Mouse (Mus musculus) megakaryocyte progenitor cell, adult 5-6 weeks (primary cell): Measurements from ENCODE around the gene Ankrd13c. TPM values are rescaled to one million over a fixed set of nuclear protein-coding genes. Genes with fewer than 3 reads are reported as not detected.
A peak's percentile ranks its signal among the peaks of the same experiment; 100 is the strongest.
"Not testable (repeated sequence)": the region's sequence is repeated elsewhere in the genome, so short reads cannot be mapped to it uniquely, and the experiment has no call there.

Experiments
- ATAC-seq: replicated peaks from 2 replicates; pipeline ENCODE4 v1.8.0; 2016; ENCODE audit warnings: mild to moderate bottlenecking, moderate TSS enrichment, inconsistent platforms; ENCODE audit not compliant: poor library complexity
- total RNA-seq, 2 experiments: library from RNA; stranded (forward) in 1 of 2; stranded (reverse) in 1 of 2; fragments of 157-497, 149-512 nt in 1 of 2; fragments of 200-1000 nt in 1 of 2; gene quantifications; 2 replicates each; pipeline versions ENCODE4 v1.2.3 to v1.2.4; 2015 to 2017

Gene Ankrd13c
- 47.7 and 50.0 TPM in 2 replicates for total RNA-seq (2015)
- 41.4 and 45.6 TPM in 2 replicates for total RNA-seq (2017)

DNA sequence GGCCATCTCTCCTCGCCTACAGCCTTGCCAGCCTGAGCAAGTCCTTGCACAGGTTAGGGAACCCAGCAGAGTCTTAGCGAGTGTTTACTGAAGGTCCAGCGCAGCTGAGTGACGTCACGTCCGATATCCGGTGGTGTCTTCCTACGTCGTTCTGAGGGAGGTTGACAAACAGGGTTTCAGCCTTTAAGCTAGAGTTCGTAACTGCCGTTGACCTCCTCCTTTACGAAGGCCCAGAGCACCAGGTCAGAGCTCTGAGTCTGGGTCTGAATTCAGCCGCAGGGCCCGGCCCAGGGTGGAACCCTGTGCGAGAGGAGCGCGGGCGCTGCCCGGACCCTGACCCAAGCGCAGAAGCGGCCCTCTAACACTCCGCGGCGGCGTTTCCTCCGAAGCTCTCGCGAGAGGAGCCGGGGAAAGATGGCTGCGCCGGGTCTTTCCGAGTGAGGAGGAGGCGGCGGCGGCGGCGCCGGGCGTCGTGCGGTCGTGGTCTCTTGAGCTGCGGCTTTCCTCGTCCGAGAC is at the start of gene Ankrd13c:
Ankrd13c (plus strand) TSS at position 397 of the 516 bp plus-strand sequence.
- ATAC-seq, result peak; percentile 88

DNA sequence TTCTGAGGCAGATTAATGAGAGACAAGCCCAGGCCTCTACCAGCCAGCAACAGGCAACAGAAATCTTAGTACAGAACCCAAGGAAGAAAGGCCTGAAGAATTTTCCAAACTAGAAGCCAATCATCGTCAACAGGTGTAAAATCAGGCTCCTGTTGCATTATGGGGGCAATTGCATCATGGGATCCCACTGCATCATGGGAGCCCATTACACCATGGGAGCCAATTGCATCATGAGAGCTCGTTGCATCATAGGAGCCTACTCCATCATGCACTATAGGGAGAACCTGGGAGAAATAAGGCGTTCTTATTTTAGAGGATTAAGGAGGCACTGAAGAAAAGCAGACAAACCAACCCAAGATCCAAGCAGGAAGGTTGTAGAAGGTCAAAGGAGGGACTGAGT is 49.4 kb upstream of the Ankrd13c start:
- no peak for ATAC-seq

DNA sequence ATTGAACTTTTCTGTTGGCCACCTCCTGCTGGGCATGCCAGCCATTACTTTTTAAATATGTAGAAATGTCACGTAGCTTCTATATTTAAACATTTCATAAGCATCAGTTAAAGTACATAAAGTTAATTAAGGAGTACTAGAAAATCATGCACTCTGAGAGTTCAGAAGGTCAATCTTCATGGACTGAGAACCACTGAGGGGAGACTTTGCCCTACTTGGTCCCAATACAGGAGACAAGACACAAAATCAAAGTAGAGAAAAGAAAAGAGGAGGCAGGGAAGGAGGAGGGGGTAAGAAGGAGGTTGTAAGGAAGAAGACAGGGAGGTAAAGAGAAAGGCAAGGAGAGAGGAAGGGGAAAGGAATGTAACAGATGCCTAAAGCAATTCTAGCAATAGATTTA is 47.1 kb upstream of the Ankrd13c start:
- ATAC-seq, result no peak

DNA sequence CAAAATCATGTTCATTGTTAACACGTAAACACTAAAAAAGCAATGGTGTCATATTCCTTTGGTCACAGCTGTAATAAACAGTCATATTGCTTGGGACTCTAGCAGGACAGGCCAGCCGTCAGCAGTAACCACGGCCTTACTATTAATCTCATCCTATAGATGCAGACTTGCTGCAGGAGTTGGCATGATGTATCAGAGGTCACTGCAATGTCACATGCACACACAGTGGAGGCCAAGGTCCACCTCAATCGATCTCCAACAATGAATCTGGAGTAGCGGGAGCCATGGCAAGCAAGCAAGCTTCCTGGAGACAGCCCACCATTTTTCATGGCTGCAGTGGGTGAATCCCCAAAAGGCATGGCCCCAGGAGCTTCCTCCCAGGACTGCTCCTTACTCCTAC is 45.3 kb upstream of the Ankrd13c start:
- ATAC-seq, result no peak

DNA sequence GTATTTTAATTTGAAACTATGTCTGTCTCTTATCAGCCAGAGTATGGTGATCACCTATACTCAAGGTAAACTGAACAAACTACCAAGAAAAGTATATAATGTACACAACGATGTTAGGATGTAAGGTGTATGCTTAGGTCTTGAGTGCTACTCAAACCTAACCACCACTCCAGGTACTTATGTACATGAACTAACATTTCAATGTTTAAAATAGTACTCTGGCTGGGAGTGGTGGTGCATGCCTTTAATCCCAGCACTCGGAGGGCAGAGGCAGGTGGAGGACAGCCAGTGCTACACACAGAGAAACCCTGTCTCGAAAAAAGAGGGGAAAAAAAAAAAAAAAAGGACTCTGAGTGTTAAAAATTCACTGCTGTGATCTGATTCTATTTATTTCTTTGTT is 38.9 kb upstream of the Ankrd13c start:
- ATAC-seq, result no peak

DNA sequence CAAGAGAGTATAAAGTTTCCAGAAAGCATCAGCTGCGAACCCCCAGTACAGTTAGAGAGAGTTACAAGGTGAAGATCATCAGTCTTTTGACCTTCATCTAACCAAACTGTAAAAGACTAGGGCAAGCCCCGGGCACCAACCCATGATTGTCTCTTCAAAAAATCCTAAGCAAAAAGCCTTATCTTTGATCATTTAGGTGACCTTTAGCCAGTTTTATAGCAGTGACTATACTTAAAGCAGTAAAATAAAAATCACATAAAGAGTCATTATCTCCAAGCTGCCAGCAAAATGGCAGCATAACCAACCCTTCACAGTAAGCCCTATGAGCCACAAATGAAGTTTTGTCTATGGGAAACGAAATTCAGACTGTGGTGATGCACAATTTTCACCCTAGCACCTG is 36.8 kb upstream of the Ankrd13c start:
- no peak for ATAC-seq

DNA sequence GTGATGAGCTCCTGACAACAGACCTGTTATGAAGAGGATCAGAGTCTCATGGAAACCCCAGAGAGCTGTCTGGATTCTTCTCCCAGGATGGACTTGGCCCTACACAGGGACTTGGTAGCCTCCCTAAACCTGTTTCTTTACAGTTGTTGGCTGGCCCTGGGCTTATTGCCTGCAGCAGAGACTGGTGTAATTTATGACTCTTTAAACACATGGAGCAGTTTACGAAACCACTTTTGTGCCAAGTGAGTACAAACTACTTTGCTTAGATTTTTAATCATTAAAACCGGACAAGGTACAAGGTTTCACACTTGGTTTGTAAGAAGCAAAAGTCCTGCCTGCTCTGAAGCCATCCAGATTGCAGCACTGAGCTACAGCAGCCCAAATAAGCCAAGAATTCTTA is 34.9 kb upstream of the Ankrd13c start:
- no peak for ATAC-seq

DNA sequence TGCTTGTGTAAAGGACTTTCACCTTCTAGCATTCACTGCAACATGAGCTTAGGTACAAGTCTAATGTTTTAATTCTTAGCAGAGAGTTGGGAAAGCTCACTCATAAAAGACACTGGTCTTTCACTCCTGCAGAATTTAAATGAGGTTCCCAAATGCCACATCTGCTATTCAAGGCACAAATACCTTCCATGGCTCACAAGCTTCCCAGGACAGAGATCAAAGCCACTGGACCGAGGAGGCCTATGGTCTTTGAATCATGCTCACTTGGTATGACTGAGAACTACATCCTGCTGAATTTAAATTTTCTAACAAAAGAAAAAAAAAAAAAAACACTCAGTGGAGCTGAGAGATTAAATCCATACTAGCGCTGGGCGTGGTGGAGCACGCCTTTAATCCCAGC is 30.7 kb upstream of the Ankrd13c start:
- no peak for ATAC-seq

DNA sequence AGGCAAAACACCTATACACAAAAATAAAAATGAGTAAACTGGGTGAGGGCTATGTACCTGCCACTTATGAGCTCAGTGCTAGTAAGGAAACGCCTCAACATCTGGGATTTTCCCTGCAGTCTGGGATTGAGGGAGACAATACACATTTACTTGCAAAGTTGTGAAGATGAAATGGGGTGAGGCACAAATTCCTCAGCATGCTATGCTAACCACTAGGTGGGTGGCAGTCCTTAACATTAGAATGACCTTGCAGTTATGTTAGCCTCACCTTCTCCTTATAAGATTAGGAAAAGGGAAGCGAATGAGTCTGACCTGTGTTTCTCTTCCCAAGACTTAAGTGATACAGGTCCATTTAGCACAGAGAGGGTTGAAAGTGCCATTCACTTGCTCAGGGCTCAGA is 25.7 kb upstream of the Ankrd13c start:
- ATAC-seq, result no peak

DNA sequence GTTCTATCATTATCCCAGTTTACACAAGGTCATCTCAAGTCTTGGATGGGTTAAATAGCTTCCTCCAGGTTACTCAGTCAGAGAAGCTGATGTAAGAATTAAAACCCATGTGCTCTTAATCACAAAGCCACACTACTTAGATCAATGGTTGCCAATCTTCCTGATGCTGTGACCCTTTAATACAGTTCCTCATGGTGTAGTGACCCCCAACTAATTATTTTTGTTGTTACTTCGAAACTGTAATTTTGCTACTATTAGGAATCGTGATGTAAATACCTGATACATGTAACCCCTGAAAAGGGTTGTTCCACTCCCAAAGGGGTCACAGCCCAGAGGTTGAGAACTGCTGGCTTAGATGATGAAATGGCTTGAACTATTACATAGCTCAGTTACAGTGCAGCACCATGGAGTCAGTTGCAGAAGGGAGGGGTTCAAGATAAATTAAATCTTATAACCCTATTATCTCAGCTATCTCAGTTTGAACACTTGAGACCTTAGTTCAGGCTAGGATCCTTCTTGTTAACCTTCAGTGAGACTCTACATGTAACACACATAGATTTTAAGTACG is 23.7 kb upstream of the Ankrd13c start:
- no peak for ATAC-seq

DNA sequence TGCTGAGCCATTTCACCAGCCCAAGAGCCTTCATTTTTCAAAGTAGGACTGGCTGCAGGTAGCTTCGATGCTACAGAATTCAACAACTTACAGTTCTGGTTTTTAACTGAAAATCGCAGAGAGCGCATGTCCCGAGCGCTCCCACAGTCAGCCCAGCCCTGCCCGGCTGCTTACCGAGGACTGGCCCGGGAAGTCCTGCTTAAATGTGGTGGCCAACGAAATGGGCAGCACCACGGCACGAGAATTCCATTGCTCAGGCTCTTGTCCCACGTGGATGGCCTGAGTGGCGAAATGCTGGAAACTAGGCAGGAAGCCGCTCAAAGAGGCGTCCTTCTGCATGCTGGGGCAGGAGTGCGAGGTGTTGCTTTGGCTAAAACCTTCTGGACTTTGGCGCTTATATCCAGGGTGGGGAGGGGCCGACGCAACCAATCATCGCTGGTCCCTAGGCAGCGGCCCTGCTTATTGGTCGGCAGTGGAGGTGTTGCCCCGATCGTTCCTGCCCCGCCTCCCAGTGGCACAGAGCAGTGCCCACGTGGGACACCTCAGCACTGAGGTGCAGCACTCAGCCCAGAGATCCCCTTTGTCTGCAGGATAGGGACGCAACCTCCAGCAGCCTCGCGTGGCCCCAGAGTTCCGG is 22.2 kb upstream of the Ankrd13c start, which contains the start of gene Cth:
Cth (minus strand) TSS at position 386 of the 637 bp plus-strand sequence.
- peak; percentile 96 for ATAC-seq

DNA sequence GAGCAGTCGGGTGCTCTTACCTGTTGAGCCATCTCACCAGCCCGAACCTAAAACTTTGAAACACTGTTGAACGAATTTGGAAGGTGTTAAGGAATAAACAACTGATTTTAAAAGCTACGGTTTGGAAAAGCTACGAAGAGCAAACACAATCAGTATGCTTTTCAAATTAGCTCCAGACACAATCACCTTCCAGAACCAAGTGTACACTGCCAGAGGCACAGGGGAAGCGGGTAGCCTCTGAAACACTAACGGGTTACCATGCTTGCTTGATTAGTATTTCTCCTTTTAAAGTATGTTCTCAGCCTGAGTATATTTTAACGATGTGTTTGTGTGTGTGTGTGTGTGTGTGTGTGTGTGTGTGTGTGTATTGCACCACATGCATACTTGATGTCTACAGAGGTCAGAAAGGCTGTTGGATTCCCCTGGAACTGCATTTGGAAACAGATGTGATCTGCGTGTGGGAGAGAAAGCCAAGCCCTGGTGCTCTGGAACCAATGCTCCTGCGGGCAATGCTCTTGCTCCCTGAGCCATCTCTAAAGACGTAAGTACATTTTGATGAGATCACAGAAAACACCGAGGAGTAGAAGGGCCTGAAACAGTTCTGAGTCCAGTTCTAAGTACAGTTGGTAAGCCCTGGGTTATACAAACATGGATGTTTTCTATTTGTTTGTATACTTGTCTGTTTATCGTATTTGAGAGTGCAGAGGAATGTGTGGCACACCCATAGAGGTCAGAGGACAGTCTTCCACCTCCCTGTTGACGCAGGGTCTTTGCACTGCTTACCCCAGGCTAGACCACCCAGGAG is 21.1 kb upstream of the Ankrd13c start:
- ATAC-seq, result no peak

DNA sequence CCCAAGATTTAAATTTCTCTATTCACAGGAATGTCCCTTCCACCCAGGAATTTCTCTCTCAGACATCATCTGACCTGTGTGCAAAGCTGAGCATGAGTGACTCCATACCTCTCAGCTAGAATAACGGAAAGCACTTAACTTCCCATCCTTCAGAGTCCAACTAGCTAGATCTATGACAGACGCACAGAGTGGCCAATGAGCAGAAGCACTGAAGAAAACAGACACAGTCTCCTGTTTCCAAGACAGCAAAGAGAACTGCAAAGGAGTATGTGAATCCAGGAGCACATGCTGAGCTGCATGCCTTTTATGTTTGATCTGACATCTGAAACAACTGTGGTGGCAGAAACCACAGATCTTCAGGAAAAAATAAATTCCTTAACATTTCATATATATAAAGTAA is 20.3 kb upstream of the Ankrd13c start:
- ATAC-seq, result no peak

DNA sequence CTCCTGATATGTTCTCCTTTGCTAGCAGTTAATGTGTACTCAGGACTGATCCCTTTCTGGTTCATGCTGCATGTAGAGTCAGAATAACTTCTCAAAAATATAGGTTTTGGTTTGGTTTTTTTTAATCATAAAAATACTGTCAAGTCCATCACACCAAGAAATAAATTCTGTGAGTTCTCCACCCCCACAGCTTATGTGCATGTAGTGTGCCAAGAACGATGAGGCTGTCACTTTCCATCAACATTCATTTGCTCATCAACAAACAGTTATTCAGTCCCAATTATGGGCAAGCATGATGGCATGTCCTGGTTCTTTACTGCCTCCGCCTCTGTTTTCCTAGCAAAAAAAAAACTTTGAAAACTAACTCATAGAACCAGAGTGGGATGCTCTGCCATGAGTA is 18.3 kb upstream of the Ankrd13c start:
- ATAC-seq, result no peak

DNA sequence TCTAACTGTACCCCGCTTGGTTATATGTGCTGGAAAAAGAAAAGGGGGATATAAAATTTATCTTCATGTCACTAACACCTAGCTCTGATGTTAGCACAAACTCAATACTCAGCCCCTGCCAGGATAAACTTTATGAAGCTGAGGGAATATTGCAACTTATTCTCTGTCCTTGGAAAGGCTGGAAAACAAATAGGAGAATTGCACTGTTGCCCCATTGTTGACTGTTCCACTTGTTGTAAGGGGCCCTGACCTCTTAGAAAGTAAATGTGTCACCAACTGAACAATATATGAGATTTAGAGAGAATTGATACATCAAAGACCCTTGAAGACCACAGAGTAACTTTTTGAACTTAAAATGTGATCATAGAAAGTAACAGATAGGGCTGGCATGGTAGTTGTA is 17.6 kb upstream of the Ankrd13c start:
- ATAC-seq, result no peak

DNA sequence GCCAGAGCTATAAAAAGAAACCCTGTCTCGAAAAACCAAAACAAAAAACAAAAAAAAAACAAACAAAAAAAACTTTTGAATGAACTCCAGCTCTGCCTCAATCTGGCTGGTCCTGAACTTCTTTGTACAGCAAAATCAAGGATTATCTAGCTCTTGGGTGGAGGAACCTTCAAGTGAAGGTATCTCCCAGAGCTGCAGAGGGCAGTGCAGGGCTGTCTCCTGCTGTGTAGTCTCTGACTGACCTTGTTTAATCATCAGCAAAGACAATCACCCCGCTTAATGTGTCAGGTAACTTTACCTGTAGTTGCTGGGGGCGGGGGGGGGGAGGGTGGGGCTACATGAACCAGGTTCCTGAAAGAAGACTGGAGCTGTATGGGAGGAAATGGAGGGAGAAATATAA is 15.4 kb upstream of the Ankrd13c start:
- peak; percentile 71 for ATAC-seq

DNA sequence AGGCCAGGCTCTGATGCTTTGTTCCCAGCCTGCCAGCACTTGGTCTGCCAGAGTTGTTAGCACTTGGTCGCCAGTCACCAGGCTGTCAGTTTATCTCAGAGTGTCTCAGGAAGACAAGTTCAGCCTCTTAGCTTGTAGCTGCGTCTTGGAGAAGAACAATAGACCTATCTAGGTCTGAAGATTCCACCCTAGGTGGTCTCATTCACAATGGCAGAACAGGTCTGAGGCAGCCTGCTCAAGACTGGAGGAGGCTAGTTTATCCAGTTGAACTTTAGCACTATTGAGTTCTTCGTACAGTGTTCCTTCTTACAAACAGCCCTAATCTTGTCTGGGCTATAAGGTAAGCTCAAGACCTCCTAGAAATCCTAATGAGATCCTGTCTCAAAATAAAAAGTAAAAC is 15.0 kb upstream of the Ankrd13c start:
- ATAC-seq, result no peak

DNA sequence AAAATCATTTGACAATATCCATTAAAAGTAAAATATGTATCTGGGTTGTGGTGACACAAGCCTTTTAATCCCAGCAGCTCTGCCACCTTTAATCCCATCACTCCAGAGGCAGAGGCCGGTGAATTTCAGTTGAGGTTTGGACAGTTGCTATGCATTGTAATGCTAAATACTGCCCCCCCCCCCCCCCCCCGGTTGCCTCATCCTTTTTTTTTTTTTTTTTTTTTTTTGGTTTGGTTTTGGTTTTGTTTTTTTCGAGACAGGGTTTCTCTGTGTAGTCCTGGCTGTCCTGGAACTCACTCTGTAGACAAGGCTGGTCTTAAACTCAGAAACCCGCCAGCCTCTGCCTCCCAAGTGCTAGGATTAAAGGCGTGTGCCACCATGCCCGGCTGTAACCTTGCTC is 13.8 kb upstream of the Ankrd13c start:
- ATAC-seq, result not testable (repeated sequence)

DNA sequence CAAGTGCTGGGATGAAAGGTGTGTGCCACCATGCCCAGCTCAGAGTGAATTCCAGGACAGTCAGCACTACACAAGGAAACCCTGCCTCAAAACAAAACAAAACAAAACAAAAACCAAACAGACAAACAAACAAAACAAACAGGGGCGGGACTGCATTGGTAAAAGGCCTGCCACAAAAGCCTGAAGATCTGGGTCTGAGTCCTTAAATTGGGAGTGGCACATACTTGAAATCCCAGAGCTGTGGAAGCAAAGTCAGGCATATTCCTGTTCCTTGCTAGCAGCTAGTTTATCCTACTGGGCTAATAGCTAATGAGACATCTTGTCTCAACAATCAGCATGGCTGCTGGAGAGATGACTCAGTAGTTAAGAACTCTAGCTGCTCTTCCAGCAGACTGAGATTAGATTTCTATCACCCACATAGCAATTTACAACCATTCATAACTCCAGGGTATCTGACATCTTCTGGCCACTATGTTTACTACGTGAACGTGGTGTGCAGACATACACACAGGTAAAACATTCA is 12.7 kb upstream of the Ankrd13c start:
- ATAC-seq, result no peak

DNA sequence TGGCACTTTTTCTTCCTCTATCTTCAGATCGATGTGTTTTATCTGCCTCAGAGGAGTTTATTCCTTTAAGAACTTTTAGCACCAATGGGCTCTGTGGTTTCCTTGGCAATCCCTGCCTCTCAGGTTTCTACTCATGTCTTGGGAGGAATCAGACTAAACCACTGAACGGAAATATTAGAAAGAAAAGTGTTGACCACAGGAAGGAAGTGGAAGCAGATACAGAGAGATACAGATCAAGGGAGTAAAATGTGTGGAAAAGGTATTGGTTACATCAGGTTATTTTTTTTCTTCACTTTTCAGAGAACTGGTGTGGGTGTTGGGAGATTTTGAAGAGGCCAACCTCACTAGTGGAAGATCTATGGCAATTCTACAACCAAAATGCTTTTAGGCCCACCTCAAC is 8.5 kb upstream of the Ankrd13c start:
- peak; percentile 85 for ATAC-seq

DNA sequence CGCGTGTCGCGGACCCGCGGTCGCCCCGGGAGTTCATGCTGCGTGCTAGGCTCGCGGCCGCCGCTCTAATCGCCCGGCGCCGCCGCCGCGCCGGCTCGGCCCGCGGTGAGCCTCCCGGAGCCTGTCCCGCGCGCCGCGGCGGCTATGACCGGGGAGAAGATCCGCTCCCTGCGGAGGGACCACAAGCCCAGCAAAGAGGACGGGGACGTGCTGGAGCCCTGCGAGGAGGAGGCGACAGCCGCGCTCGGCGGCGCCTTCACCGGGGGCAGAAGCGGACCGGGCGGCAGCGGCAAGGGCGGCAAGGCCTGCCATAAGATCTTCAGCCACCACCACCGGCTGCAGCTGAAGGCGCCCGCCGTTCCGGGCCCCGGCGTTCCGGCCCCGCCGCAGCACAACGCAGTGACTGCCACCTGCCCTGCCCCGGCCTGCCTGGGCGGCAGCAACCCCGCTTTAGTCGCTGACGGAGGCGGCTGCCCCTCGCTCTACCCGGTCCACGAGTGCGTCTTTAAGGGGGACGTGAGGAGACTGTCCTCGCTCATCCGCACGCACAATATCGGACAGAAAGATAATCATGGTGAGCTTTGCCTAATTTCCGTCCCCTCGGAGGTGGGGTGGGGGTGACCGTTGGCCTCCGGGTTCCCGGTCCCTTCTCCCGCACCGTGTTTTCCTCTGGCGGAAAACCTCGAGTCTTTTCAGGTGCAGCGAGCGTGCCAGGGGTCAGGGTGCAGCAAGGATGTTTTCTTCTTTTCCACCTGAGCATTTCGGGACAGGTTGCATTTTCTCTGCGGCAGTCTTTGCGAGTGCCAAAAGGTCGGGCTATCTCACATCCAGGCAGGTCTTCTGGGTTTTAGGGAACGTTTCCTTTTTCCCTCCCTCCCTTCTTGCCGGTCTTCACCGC is 593 bp downstream of the Ankrd13c start:
- ATAC-seq, result peak; percentile 40
